Mouse (Mus musculus) lung, postnatal 0 days (tissue): Measurements from ENCODE around the gene Enthd1.
A peak's percentile ranks its signal among the peaks of the same experiment; 100 is the strongest.

Experiments used
- CTCF ChIP-seq: IDR thresholded peaks from 2 replicates; pipeline ENCODE4 v1.5.1; 2016; ENCODE audit warnings: antibody characterized with exemption, mild to moderate bottlenecking
- EP300 ChIP-seq: IDR thresholded peaks from 2 replicates; pipeline ENCODE4 v1.6.1; 2016; ENCODE audit warnings: antibody characterized with exemption, mild to moderate bottlenecking, control low read depth

DNA sequence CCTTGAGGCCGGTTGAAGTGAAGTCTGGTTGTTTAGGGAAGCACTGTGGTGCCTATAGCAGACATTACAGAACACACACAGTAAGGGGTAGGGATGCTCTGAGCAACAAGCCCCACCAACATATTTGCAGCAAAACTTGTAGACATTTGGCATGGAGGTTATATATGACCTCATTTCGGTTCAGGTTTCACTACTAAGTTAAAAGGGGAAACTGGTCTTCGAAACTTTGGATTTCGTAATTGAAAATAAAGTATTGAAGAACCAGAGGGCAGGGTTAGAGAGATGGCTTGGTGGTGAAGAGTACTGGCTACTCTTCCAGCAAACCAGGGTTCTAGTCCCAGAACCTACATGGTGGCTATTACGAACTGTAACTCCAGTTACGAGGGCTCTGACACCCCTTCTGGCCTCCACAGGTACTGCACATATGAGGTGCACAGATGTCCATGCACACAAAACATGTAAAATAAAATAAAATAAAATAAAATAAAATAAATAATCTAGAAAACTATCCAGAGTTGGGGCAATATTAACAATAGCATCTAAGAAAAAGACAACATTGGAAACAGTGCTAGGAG lies 1.2 kb downstream of the Enthd1 start:
- TF ChIP-seq EP300 (no peak), CTCF (peak; percentile 50)
